Mouse (Mus musculus): ENCODE measurements around the gene Kdm7a. TPM values are rescaled to one million over a fixed set of nuclear protein-coding genes. Genes with fewer than 3 reads are reported as not detected.

Gene Kdm7a
- polyA plus RNA-seq, 1 experiment from 2014 or later: 13.8 TPM

- no peak overlapping the region for H3K9ac ChIP-seq
- no peak for ATAC-seq
- no peak overlapping the region for H3K27ac ChIP-seq
- no peaks in the 10 kb centered on the region for H3K36me3 ChIP-seq
- 0 out of 2 replicates have a peak, but pooled peaks cover 8% of the 10 kb centered on the region for H3K4me1 ChIP-seq
- H3K27me3 ChIP-seq (replicated peaks): peaks cover 5% of the 10 kb centered on the region; the same call in 1 of the 2 replicates
- H3K9me3 ChIP-seq (replicated peaks): no peaks in the 10 kb centered on the region
- no peak overlapping the region for H3K4me2 ChIP-seq
- 47% methylated on average over 9 of the region's 9 CpGs for WGBS (ENCODE audit: insufficient replicate concordance)
- no peak overlapping the region for H3K4me3 ChIP-seq
Observed at GRCm38 (mm10) chr6:39226610-39226955, 20.0 kb upstream of the Kdm7a start.

GRCm38 (mm10) chr6:39225876-39226609 lies 19.5 kb upstream of the Kdm7a start:
- Histone ChIP-seq H3K4me3 (no peak overlapping the region), H3K4me1 (0 out of 2 replicates have a peak, but pooled peaks cover 8% of the 10 kb centered on the region), H3K36me3 (no peaks in the 10 kb centered on the region), H3K9me3 (replicated peaks) (no peaks in the 10 kb centered on the region), H3K27me3 (replicated peaks) (peaks cover 5% of the 10 kb centered on the region; the same call in 1 of the 2 replicates), H3K9ac (no peak overlapping the region), H3K27ac (no peak overlapping the region), H3K4me2 (no peak overlapping the region)
- 34% methylated on average over 7 of the region's 7 CpGs for WGBS (ENCODE audit: insufficient replicate concordance)
- no peak for ATAC-seq

- 72% methylated on average over 5 of the region's 5 CpGs for WGBS (ENCODE audit: insufficient replicate concordance)
Observed at GRCm38 (mm10) chr6:39223328-39223885, 16.8 kb upstream of the Kdm7a start.

GRCm38 (mm10) chr6:39222487-39222886 lies 15.9 kb upstream of the Kdm7a start:
- 0 out of 2 replicates have a peak, but pooled peaks cover 8% of the 10 kb centered on the region for H3K4me1 ChIP-seq
- H3K27ac ChIP-seq: no peak overlapping the region
- no peaks in the 10 kb centered on the region; the same call in 1 of the 2 replicates for H3K27me3 ChIP-seq (replicated peaks)
- H3K4me3 ChIP-seq: no peak overlapping the region
- no peaks in the 10 kb centered on the region for H3K9me3 ChIP-seq (replicated peaks)
- H3K36me3 ChIP-seq: no peaks in the 10 kb centered on the region
- no peak for ATAC-seq
- no peak overlapping the region for H3K4me2 ChIP-seq
- 61% methylated on average over 5 of the region's 5 CpGs for WGBS (ENCODE audit: insufficient replicate concordance)
- H3K9ac ChIP-seq: no peak overlapping the region

More at GRCm38 (mm10) chr6:39223328-39223885, 16.8 kb upstream of the Kdm7a start:
- Histone ChIP-seq H3K4me1 (0 out of 2 replicates have a peak, but pooled peaks cover 8% of the 10 kb centered on the region), H3K27ac (no peak overlapping the region), H3K4me2 (no peak overlapping the region), H3K9me3 (replicated peaks) (no peaks in the 10 kb centered on the region), H3K9ac (no peak overlapping the region), H3K4me3 (no peak overlapping the region), H3K36me3 (no peaks in the 10 kb centered on the region), H3K27me3 (replicated peaks) (no peaks in the 10 kb centered on the region; the same call in 1 of the 2 replicates)
- no peak for ATAC-seq

- ATAC-seq: no peak
- no peak overlapping the region for H3K4me2 ChIP-seq
- no peaks in the 10 kb centered on the region for H3K4me1 ChIP-seq
- no peak overlapping the region for H3K4me3 ChIP-seq
- 58% methylated on average over 2 of the region's 2 CpGs for WGBS (ENCODE audit: insufficient replicate concordance)
- no peaks in the 10 kb centered on the region for H3K36me3 ChIP-seq
- H3K9me3 ChIP-seq (replicated peaks): no peaks in the 10 kb centered on the region
- peaks cover 8% of the 10 kb centered on the region; the same call in 1 of the 2 replicates for H3K27me3 ChIP-seq (replicated peaks)
- no peak overlapping the region for H3K9ac ChIP-seq
- no peak overlapping the region for H3K27ac ChIP-seq
Observed at GRCm38 (mm10) chr6:39217961-39218360, 11.4 kb upstream of the Kdm7a start.

GRCm38 (mm10) chr6:39217138-39217537 lies 10.5 kb upstream of the Kdm7a start:
- H3K4me2 ChIP-seq: no peak overlapping the region

DNA sequence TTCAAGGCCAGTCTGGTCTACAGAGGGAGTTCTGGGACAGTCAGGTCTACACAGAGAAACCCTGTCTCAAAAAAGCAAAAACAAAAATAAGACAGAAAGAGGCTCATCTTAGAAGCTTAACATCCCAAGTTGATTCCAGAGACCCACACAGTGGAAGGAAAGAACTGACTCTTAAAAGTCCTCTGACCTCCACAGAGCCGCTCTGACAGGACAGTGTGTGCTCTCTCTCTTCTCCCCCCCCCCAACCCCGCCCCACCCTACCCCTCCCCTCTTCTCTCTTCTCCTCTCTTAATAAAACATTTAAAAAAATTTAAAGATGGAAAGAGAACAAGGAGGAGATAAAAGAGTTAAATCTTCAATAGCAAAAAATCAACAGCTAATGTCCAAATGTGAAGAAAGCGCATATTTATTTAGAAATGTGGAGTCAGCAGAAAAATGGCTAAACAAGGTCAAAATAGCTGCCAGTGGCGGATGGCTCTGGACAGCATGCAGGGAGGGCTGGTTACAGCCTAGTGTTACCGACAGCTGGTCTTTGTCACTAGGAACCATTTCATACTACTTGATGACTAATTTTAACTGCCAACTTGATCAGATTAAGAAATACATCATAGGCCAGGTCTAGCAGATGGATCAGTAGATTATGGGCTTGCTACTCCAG lies 8.5 kb upstream of the Kdm7a start:
- ATAC-seq: no peak

More at GRCm38 (mm10) chr6:39217138-39217537, 10.5 kb upstream of the Kdm7a start:
- Histone ChIP-seq H3K27ac (no peak overlapping the region), H3K9me3 (replicated peaks) (no peaks in the 10 kb centered on the region), H3K9ac (no peak overlapping the region), H3K4me1 (no peaks in the 10 kb centered on the region), H3K4me3 (no peak overlapping the region), H3K36me3 (no peaks in the 10 kb centered on the region), H3K27me3 (replicated peaks) (peaks cover 15% of the 10 kb centered on the region; the same call in 1 of the 2 replicates)
- ATAC-seq: no peak
- 95% methylated on average over 3 of the region's 3 CpGs for WGBS (ENCODE audit: insufficient replicate concordance)

GRCm38 (mm10) chr6:39209677-39210076 lies 3.1 kb upstream of the Kdm7a start:
- 67% methylated on average over 4 of the region's 4 CpGs for WGBS (ENCODE audit: insufficient replicate concordance)
- Histone ChIP-seq H3K9me3 (replicated peaks) (no peaks in the 10 kb centered on the region), H3K27me3 (replicated peaks) (peaks cover 8% of the 10 kb centered on the region; the same call in 1 of the 2 replicates), H3K4me2 (no peak overlapping the region), H3K36me3 (no peaks in the 10 kb centered on the region), H3K4me3 (no peak overlapping the region), H3K4me1 (peaks cover 5% of the 10 kb centered on the region; the same call in 1 of the 2 replicates), H3K27ac (no peak overlapping the region), H3K9ac (no peak overlapping the region)
- no peak for ATAC-seq

More for the DNA sequence above, 8.5 kb upstream of the Kdm7a start:
- WGBS (ENCODE audit: insufficient replicate concordance): 64% methylated on average over 5 of the region's 5 CpGs
- H3K4me2 ChIP-seq: no peak overlapping the region
- no peak overlapping the region for H3K4me3 ChIP-seq
- H3K27me3 ChIP-seq (replicated peaks): peaks cover 15% of the 10 kb centered on the region; the same call in 1 of the 2 replicates
- H3K36me3 ChIP-seq: no peaks in the 10 kb centered on the region
- no peaks in the 10 kb centered on the region for H3K9me3 ChIP-seq (replicated peaks)
- no peak overlapping the region for H3K9ac ChIP-seq
- no peak overlapping the region for H3K27ac ChIP-seq
- no peaks in the 10 kb centered on the region for H3K4me1 ChIP-seq

- Histone ChIP-seq H3K4me1 (peaks cover 18% of the 10 kb centered on the region), H3K36me3 (no peaks in the 10 kb centered on the region), H3K9me3 (replicated peaks) (no peaks in the 10 kb centered on the region), H3K27ac (no peak overlapping the region), H3K4me3 (no peak overlapping the region), H3K9ac (no peak overlapping the region), H3K4me2 (no peak overlapping the region), H3K27me3 (replicated peaks) (peaks cover 8% of the 10 kb centered on the region; the same call in 1 of the 2 replicates)
- WGBS (ENCODE audit: insufficient replicate concordance): 78% methylated on average over 4 of the region's 4 CpGs
- ATAC-seq: no peak
Observed at GRCm38 (mm10) chr6:39208181-39208580, 1.6 kb upstream of the Kdm7a start.

GRCm38 (mm10) chr6:39205650-39206580 lies 674 bp downstream of the Kdm7a start:
- peak overlapping the region; percentile 88 for H3K4me2 ChIP-seq
- no peaks in the 10 kb centered on the region for H3K36me3 ChIP-seq
- peak overlapping the region; percentile 100 for H3K9ac ChIP-seq
- H3K4me1 ChIP-seq: peaks cover 36% of the 10 kb centered on the region
- H3K9me3 ChIP-seq (replicated peaks): no peaks in the 10 kb centered on the region
- ATAC-seq: peak; percentile 25
- peak overlapping the region; percentile 91 for H3K27ac ChIP-seq
- no peaks in the 10 kb centered on the region; the same call in 1 of the 2 replicates for H3K27me3 ChIP-seq (replicated peaks)
- WGBS (ENCODE audit: insufficient replicate concordance): under 1% methylated on average over 114 of the region's 121 CpGs
- H3K4me3 ChIP-seq: peak overlapping the region; percentile 100

GRCm38 (mm10) chr6:39205064-39205649 lies 1.4 kb downstream of the Kdm7a start:
- Histone ChIP-seq H3K27ac (peak overlapping the region; percentile 91), H3K27me3 (replicated peaks) (no peaks in the 10 kb centered on the region; the same call in 1 of the 2 replicates), H3K4me2 (peak overlapping the region; percentile 88), H3K9ac (peak overlapping the region; percentile 100), H3K4me1 (peaks cover 43% of the 10 kb centered on the region), H3K4me3 (peak overlapping the region; percentile 100), H3K9me3 (replicated peaks) (no peaks in the 10 kb centered on the region), H3K36me3 (no peaks in the 10 kb centered on the region)
- ATAC-seq: peak; percentile 31; the same call in 1 of the 2 replicates
- 1% methylated on average over 30 of the region's 30 CpGs for WGBS (ENCODE audit: insufficient replicate concordance)
